Mouse (Mus musculus) embryonic facial prominence, embryonic 12.5 days (tissue): ENCODE data around the gene Pwwp2a. TPM values are rescaled to one million over a fixed set of nuclear protein-coding genes. Genes with fewer than 3 reads are reported as not detected.

ENCODE experiments used
- polyA plus RNA-seq: library from polyadenylated mRNA; unstranded; fragments of >200 nt; fragmentation: Nextera tagmentation; extraction: Ambion mirVana; gene quantifications from 2 replicates; pipeline ENCODE4 v1.2.1, GENCODE M21; 2016

The Pwwp2a gene
- polyA plus RNA-seq, 1 experiment from 2014 or later = 43.0 TPM

Other genes starting within 250 kb of the Pwwp2a start
- gene Slu7, start 248.3 kb upstream of the Pwwp2a start, polyA plus RNA-seq = 60.2 and 63.5 TPM in 2 replicates
- 6.8 and 7.3 TPM in 2 replicates for gene C1qtnf2, start 207.7 kb upstream of the Pwwp2a start, polyA plus RNA-seq
- 22.7 and 23.6 TPM in 2 replicates for gene Ccnjl, start 153.2 kb upstream of the Pwwp2a start, polyA plus RNA-seq
- gene 4933415A04Rik, start 95.0 kb upstream of the Pwwp2a start, polyA plus RNA-seq = 5.6 and 5.9 TPM in 2 replicates
- gene Fabp6, start 80.5 kb upstream of the Pwwp2a start, polyA plus RNA-seq = not detected in 2 replicates
- 69.2 and 74.2 TPM in 2 replicates for gene Ttc1, start 66.0 kb downstream of the Pwwp2a start, polyA plus RNA-seq
- gene Adra1b, start 219.2 kb downstream of the Pwwp2a start, polyA plus RNA-seq = 1.4 and 1.8 TPM in 2 replicates